Mouse (Mus musculus) CH12F3 (cell line): ENCODE measurements around the gene Unc45b.
"Not testable (repeated sequence)": the region's sequence is repeated elsewhere in the genome, so short reads cannot be mapped to it uniquely, and the experiment has no call there.

Experiments
- in situ Hi-C: fragments of 300-500 bp; cut with MboI; formaldehyde crosslinking; loops from 2 replicates; pipeline ENCODE4 v1.14.3; 2020; ENCODE audit warnings: low sequenced_read_pairs

Gene Unc45b

GRCm38 (mm10) chr11:82933186-82933585 lies 22.8 kb downstream of the Unc45b start:
- in situ Hi-C loops, result no loop called here

- in situ Hi-C loops, result no loop called here
These were observed 33.0 kb downstream of the Unc45b start for GRCm38 (mm10) chr11:82943336-82943735.

GRCm38 (mm10) chr11:82945636-82946035 lies 35.3 kb downstream of the Unc45b start:
- in situ Hi-C loops, result no loop called here

- in situ Hi-C loops, result no loop called here
These were observed 37.1 kb downstream of the Unc45b start for GRCm38 (mm10) chr11:82947457-82947856.

GRCm38 (mm10) chr11:82949036-82949435 lies 38.7 kb downstream of the Unc45b start:
- in situ Hi-C loops, result no loop called here

- in situ Hi-C loops, result no loop called here
These were observed 40.6 kb downstream of the Unc45b start, which contains the start of gene Slfn5 for GRCm38 (mm10) chr11:82950736-82951481. Gene Slfn5 (plus strand): TSS chr11:82951349.

GRCm38 (mm10) chr11:82951865-82952611 lies 41.7 kb downstream of the Unc45b start:
- in situ Hi-C loops, result no loop called here

- in situ Hi-C loops, result no loop called here
These were observed 42.5 kb downstream of the Unc45b start for GRCm38 (mm10) chr11:82952612-82953542.

- in situ Hi-C loops, result no loop called here
These were observed 44.3 kb downstream of the Unc45b start for GRCm38 (mm10) chr11:82954631-82955030.

- in situ Hi-C loops, result no loop called here
These were observed 46.6 kb downstream of the Unc45b start for GRCm38 (mm10) chr11:82956925-82957324.

GRCm38 (mm10) chr11:82959613-82960012 lies 49.3 kb downstream of the Unc45b start:
- in situ Hi-C loops, result loop anchor here (10.0 kb wide), 1 partner anchor 55 kb away; no protein-coding TSS in a partner anchor

GRCm38 (mm10) chr11:82961743-82962142 lies 51.4 kb downstream of the Unc45b start:
- in situ Hi-C loops, result loop anchor here (10.0 kb wide), 1 partner anchor 53 kb away; no protein-coding TSS in a partner anchor

GRCm38 (mm10) chr11:82962215-82962614 lies 51.9 kb downstream of the Unc45b start:
- in situ Hi-C loops, result loop anchor here (10.0 kb wide), 1 partner anchor 53 kb away; no protein-coding TSS in a partner anchor

- in situ Hi-C loops, result no loop called here
These were observed 60.6 kb downstream of the Unc45b start for GRCm38 (mm10) chr11:82970712-82971589.

GRCm38 (mm10) chr11:82971590-82971974 lies 61.2 kb downstream of the Unc45b start:
- in situ Hi-C loops, result no loop called here

GRCm38 (mm10) chr11:82973916-82974315 lies 63.6 kb downstream of the Unc45b start:
- in situ Hi-C loops, result no loop called here

GRCm38 (mm10) chr11:82982409-82982808 lies 72.1 kb downstream of the Unc45b start:
- in situ Hi-C loops, result not testable (repeated sequence)

GRCm38 (mm10) chr11:82983193-82983592 lies 72.8 kb downstream of the Unc45b start:
- in situ Hi-C loops, result no loop called here

- in situ Hi-C loops, result no loop called here
These were observed 77.3 kb downstream of the Unc45b start for GRCm38 (mm10) chr11:82987621-82988020.

- in situ Hi-C loops, result no loop called here
These were observed 79.0 kb downstream of the Unc45b start for GRCm38 (mm10) chr11:82989357-82989756.
